Mouse (Mus musculus): Measurements from ENCODE around the gene Pla1a. TPM values are rescaled to one million over a fixed set of nuclear protein-coding genes. Genes with fewer than 3 reads are reported as not detected.
"Not testable (repeated sequence)": the region's sequence is repeated elsewhere in the genome, so short reads cannot be mapped to it uniquely, and the experiment has no call there.

Gene Pla1a
- total RNA-seq, 2 experiments from 2014 or later, result 0.36 to 0.38 TPM

DNA sequence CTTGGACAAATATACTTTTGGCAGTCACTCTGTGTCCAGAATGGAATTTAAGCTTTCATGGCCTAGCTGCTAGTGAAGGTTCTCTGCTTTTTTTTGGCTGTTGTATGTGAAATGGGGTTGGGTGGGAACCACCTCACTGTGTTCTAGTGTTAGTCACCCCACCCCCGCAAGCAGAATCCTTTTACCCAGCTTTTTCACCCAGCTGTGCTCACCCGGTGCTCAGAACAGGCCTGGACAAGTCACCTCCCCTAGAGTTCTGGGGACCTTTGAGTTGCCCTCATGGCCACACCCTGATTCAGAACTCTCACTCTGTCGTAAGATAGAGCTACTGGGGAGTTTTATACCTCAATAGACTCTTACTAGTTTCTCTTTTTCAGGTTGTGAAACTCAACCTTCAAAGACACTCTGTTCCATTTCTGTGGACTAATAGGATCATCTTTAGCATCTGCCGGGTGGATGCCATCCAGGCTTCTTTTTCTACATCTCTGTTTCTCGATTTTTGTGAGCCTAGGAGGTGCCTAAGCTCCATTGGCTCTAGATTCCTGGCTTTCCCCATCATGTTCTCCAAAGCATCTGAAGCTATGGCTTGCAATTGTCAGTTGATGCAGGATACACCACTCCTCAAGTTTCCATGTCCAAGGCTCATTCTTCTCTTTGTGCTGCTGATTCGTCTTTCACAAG, 25.8 kb upstream of the Pla1a start:
- DNase-seq, result no peak
- intact Hi-C loops (cut with DNase I), result no loop called here

DNA sequence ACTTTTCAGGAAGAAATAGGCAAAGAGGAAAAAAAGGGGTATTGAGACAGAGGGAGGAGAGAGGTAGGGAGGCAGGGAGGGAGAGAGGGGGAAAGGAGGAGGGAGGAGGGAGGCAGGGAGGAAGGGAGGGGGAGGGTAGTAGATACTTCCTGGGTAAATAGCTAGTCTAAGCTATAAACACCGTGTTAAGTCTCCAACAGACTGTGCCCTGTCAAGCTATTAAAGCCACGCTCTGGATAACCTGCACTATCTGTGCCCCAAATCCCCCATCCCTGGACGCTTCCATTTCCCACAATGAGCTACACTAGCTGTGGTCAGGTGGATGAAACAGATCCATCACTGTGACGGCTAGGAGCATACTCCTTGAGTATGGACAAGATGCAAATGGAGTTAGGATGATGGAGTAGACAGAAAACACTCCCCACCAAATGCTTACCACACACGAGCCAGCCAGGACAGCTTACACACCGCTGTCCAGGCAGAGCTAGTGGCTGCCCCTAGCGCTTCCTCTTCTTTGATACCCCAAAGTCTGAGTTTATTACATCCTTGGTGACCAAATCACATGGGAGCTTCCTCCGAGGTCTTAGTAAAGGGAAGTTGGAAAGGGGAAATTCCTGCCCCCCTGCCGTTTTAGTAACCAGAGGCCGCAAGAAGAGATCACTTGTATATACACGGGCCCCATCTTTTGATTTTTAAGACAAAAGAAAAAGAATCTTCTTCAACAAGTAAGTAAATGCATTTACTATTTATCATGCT, 24.0 kb upstream of the Pla1a start:
- intact Hi-C loops (cut with DNase I), result no loop called here
- no peak for DNase-seq

GRCm38 (mm10) chr16:38455511-38456418, 22.8 kb upstream of the Pla1a start, which contains the start of gene Cd80:
Gene Cd80 (plus strand): TSS chr16:38455561.
- no peak for DNase-seq
- intact Hi-C loops (cut with DNase I), result no loop called here

DNA sequence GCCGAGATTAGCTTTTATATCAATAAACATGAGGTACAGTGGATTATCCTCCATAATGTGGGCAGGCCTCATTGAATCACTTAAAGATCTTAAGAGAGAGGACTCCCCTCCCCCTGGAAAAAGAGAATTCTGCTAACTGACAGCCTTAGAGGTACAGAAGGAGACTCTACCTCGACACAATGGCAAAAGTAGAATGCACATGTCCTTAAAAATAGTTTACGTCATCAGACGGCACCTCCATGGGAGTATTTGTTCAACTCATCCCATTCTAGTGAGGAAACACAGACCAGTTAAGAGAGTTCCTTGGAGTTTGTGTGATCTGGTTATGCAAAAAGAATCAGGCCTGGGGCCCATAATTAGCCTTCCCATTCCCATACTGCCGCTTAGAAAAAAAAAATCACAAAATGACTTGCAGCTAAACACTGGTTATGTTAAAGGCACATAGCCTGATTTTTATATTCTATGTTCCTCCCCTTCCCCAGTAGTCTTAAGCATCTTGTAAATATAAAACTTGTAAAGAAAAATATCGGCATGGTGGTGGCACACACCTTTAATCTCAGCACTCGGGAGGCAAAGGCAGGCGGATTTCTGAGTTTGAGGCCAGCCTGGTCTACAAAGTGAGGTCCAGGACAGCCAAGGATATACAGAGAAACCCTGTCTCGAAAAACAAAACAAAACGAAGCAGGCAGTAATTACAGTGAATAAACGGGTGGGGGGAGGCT, 21.7 kb upstream of the Pla1a start:
- no peak for DNase-seq
- intact Hi-C loops (cut with DNase I), result no loop called here

GRCm38 (mm10) chr16:38453952-38454351, 21.0 kb upstream of the Pla1a start:
- DNase-seq, result no peak
- intact Hi-C loops (cut with DNase I), result no loop called here

GRCm38 (mm10) chr16:38453203-38453553, 20.2 kb upstream of the Pla1a start:
- intact Hi-C loops (cut with DNase I), result no loop called here
- no peak for DNase-seq

DNA sequence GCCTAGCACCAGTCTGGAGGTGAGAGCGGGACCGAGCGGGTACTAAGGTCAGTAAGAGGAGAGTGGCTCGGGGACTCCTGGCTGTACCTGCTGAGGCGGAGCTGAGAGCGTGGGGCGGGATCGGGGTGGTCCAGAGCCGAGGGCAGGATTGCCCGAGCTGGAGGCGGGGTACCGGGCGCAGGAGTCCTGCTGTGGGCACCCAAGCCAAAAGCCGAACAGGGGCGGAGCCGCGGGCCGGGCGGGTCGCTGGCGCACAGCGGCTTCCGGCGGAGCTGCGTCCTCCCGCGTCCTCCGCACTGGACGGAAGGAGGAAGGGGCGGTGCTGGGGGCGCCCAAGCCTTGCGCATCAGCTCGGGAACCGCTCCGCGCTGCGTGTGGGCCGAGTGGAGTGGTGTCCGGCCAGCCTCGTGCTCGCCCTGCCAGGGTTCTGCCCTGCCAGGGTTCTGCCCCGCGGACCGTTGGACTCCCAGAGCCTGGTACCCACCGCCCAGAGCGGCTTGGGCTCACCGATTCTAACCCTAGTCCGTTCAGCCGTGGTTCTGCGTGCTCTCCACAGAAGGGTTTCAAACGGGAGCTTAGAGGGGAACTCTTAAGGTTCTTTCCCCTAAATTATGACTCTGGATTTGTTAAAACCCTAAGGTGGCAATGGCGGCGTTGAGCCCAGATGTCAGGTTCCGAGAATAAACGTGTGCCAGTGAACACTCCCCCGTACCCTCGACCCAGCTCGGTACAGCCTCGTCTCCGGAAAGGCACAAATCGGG, 19.7 kb upstream of the Pla1a start, which contains the start of gene Adprh:
TSS of gene Adprh (minus strand) at position 262 of the 761 bp plus-strand sequence.
- intact Hi-C loops (cut with DNase I), result no loop called here
- peak; percentile 91 for DNase-seq

GRCm38 (mm10) chr16:38451421-38452205, 18.7 kb upstream of the Pla1a start:
- DNase-seq, result peak; percentile 11
- intact Hi-C loops (cut with DNase I), result no loop called here

DNA sequence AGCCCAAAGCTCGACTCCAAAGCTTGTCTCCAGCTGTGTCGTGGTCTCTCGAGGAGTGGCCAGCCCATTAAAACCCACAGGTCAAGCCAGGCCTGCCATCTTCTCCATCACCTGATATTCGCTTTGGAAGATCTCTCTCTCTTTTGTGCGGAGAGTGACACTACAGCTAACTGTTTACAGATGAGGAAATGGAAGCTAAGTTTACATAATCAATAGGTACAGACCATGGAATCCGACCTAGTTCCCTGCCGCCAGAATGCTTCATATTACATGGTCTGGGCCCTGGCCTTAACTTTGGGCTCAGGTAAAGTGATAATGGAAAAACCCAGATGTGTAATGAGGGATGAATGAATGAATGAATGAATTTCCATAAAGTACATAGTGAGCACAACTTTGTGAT, 17.8 kb upstream of the Pla1a start:
- no peak for DNase-seq
- intact Hi-C loops (cut with DNase I), result no loop called here

DNA sequence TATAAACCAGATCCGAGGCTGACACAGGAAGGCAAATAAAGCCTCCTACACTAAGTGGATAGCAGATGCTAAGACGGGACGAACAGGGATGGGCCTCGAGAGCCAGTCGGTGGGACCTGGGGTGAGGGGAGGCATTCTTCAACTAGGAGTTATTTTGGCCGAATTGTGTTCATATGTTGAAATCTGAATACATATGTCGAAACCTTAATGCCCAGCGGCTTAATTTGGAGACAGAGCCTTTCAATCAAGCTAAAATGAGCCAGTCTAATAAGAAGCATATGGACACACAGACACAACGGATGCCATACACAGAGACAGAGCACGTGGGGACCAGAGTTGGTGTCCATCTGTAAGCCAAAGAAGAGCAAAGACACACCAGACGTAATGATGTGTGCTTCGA, 15.5 kb upstream of the Pla1a start:
- DNase-seq, result no peak
- intact Hi-C loops (cut with DNase I), result no loop called here

DNA sequence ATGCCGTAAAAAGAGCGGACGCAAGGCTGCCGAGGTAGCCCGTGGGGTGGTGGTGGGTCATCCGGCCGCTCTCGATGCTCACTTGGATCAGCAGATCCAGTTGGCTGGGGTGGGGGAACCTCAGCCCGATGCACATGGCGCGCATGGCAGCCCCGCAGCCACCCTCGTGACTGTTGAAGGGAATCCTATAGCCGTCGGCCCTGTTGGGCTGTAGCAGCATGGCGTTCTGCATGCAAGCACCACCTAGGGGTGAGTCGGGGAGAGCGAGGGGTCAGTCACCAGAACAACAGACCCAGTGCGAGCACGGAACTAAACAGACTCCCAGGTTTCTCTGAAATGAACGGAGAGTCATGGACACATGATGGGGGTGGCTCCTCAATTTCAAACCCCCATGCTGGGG, 14.4 kb upstream of the Pla1a start:
- intact Hi-C loops (cut with DNase I), result no loop called here
- DNase-seq, result no peak

GRCm38 (mm10) chr16:38446141-38446540, 13.2 kb upstream of the Pla1a start:
- DNase-seq; intact Hi-C loops (cut with DNase I): not testable (repeated sequence)

DNA sequence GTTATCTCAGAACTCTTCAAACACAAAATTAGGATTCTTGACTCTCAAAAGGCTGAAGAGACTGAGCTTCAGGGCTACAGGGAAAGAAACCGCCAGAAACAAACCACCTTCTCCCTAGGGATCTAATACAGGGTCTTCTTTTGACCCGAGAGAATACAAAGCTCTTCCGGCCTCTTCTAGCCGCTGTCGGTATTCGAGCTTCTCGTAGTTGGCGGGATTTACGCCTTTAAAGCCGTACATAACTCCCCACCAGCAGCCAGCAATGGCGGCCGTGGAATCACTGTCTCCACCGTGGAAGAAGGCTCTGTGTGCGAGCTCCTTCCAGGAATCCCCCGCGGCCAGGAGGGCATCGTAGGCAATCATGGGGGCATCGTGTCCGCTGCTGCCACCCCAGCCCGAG, 12.6 kb upstream of the Pla1a start:
- DNase-seq, result no peak
- intact Hi-C loops (cut with DNase I), result no loop called here

DNA sequence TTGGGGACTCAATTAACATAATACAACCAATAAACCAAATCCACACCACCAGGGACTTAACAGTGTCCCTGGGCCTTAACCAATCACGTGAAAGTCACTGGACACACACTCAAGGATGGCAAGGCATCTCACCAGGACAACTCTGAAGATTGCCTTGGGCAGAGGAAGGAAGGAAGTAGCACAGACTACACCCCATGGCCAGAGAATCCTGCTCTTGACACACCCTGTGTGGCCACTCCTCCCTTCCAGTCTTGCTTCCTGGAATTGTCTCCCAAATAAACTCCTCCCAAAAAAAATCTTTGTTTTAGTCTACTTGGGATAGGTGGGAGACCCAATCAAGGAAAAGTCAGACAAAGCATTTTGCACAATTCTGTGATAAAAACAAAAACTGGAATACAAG, 12.1 kb upstream of the Pla1a start:
- intact Hi-C loops (cut with DNase I), result no loop called here
- DNase-seq, result no peak

DNA sequence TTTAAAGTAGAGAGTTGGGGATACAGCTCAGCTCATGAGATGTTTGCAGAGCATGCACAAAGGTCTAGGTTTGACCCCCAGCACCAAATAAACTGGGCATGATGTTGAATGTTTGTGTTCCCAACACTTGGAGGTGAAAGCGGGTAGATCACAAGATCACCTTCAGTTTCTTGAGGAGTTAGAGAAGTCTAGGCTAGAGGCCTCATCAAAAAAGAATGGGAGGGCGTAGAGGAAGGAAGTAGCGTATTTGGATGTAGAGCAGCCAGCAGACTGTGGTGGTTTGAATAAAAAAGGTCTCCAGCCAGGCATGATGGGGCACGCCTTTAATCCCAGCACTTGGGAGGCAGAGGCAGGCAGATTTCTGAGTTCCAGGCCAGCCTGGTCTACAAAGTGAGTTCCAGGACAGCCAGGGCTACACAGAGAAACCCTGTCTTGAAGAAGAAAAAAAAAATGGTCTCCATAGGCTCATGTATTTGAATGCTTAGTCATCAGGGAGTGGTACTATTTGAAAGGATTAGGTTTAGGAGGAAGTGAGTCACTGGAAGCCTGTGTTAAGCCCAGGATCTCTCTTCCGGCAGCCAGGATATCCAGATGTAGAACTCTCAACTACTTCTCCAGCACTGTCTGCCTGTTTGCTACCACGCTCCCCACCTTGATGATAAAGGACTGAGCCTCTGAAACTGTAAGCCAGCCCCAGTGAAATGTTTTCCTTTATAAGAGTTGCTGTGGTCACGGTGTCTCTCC, 10.9 kb upstream of the Pla1a start:
- intact Hi-C loops (cut with DNase I), result no loop called here

DNA sequence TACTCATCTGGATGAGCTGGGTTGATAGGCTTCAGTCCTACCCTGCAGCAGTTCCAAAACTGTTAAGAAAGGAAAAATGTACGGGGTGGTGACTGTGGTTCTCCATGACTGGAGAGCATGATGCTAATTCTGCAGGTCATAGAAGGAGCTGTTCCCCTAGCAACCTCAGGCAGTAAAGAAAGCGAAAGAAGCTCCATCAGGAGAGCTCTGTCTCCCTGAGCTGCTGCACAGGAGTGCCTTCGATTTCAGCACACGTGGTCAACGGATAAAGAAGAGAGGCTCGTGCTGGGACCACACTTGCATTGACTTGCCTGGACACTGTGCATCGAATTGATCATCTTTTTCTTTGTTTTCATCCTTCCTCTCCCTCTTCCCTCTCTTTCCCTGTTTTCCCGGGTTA, 9.3 kb upstream of the Pla1a start:
- DNase-seq, result no peak
- intact Hi-C loops (cut with DNase I), result no loop called here

More for the DNA sequence above, 10.9 kb upstream of the Pla1a start:
- DNase-seq, result no peak

GRCm38 (mm10) chr16:38441611-38442010, 8.7 kb upstream of the Pla1a start:
- intact Hi-C loops (cut with DNase I), result no loop called here
- no peak for DNase-seq

GRCm38 (mm10) chr16:38440403-38440802, 7.5 kb upstream of the Pla1a start:
- DNase-seq, result no peak
- intact Hi-C loops (cut with DNase I), result no loop called here
